Mouse (Mus musculus): ENCODE data around the gene Hspa1l. TPM values are rescaled to one million over a fixed set of nuclear protein-coding genes. Genes with fewer than 3 reads are reported as not detected.
"Not testable (repeated sequence)": the region's sequence is repeated elsewhere in the genome, so short reads cannot be mapped to it uniquely, and the experiment has no call there.

Gene Hspa1l
- polyA plus RNA-seq, 1 experiment from 2014 or later, result 0.25 TPM

DNA sequence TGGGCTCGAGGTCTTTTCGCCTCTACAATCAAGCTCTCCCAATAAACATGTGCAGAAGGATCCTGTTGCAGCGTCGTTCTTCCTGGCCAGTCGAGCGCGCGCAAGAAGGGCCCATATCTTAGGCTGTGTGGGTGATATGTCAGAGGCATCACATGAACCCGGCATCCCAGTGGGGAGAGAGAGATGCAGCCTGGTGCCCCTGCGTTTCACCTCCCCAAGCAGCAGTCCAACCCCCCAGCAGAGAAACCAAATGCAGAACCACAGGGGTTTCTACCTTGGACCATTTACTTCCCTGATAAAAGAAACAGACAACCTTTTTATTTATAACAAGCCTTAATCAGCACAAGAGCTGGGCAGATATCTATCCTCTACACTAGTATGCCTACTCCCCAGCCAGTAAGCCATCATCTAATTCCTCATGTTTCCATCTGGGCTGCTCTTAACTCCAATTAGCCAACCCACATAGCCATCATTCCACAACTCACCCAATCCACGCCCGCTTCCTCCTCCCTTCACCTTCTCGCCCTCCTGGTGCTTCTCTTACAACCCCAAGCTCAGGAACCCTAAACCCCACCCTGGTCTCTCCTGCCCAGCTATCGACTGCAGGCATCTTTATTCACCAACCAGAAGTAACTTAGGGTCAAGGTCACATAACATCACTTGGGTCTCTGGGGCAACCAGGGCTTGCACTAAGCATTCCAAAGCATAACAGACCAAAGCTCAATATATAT, 24.1 kb downstream of the Hspa1l start:
- peaks cover 8% of the 10 kb centered on the region; the same call in 1 of the 2 replicates for H3K4me1 ChIP-seq (replicated peaks; ENCODE audit: control insufficient read depth, insufficient read depth, low read length)
- H3K9me3 ChIP-seq (ENCODE audit: control insufficient read depth), result no peaks in the 10 kb centered on the region
- no peaks in the 10 kb centered on the region; the same call in 1 of the 2 replicates for H3K36me3 ChIP-seq (ENCODE audit: control insufficient read depth, insufficient read depth)
- H3K27ac ChIP-seq (ENCODE audit: low read depth, low read length), result no peak overlapping the region
- peak overlapping the region; percentile 24; the same call in 1 of the 2 replicates for H3K4me2 ChIP-seq (replicated peaks; ENCODE audit: low read depth)
- ATAC-seq, result no peak
- H3K4me3 ChIP-seq (ENCODE audit: low read depth, low read length), result no peak overlapping the region
- 83% methylated on average over 12 of the region's 14 CpGs for WGBS
- H3K27me3 ChIP-seq (replicated peaks; ENCODE audit: control insufficient read depth, insufficient read depth, low read length), result no peaks in the 10 kb centered on the region
- TF ChIP-seq CTCF (IDR thresholded peaks at IDR 0.05; ENCODE audit: low read depth), result no peak
- H3K9ac ChIP-seq (ENCODE audit: low read depth, low read length), result no peak overlapping the region

DNA sequence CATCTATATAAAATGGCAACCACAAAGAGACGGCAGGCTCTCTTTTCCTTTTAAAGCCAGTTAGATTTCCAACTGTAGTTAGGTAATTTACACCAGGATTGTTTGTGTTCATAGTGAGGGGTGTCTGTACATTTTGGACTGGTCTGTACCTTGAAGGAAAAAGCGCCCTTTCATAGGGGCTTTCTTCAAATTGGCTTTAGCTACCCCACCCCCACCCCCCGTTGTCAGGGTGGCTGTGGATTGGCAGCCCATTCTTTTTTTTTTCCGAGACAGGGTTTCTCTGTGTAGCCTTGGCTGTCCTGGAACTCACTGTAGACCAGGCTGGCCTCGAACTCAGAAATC, 24.6 kb downstream of the Hspa1l start:
- no peak for TF ChIP-seq CTCF (IDR thresholded peaks at IDR 0.05; ENCODE audit: low read depth)
- 81% methylated on average over 5 of the region's 5 CpGs for WGBS
- Histone ChIP-seq H3K4me3 (ENCODE audit: low read depth, low read length) (no peak overlapping the region), H3K36me3 (ENCODE audit: control insufficient read depth, insufficient read depth) (no peaks in the 10 kb centered on the region; the same call in 1 of the 2 replicates), H3K27me3 (replicated peaks; ENCODE audit: control insufficient read depth, insufficient read depth, low read length) (no peaks in the 10 kb centered on the region), H3K4me2 (replicated peaks; ENCODE audit: low read depth) (peak overlapping the region; percentile 24; the same call in 1 of the 2 replicates), H3K4me1 (replicated peaks; ENCODE audit: control insufficient read depth, insufficient read depth, low read length) (peaks cover 8% of the 10 kb centered on the region; the same call in 1 of the 2 replicates), H3K9me3 (ENCODE audit: control insufficient read depth) (no peaks in the 10 kb centered on the region), H3K27ac (ENCODE audit: low read depth, low read length) (no peak overlapping the region), H3K9ac (ENCODE audit: low read depth, low read length) (no peak overlapping the region)
- no peak for ATAC-seq

DNA sequence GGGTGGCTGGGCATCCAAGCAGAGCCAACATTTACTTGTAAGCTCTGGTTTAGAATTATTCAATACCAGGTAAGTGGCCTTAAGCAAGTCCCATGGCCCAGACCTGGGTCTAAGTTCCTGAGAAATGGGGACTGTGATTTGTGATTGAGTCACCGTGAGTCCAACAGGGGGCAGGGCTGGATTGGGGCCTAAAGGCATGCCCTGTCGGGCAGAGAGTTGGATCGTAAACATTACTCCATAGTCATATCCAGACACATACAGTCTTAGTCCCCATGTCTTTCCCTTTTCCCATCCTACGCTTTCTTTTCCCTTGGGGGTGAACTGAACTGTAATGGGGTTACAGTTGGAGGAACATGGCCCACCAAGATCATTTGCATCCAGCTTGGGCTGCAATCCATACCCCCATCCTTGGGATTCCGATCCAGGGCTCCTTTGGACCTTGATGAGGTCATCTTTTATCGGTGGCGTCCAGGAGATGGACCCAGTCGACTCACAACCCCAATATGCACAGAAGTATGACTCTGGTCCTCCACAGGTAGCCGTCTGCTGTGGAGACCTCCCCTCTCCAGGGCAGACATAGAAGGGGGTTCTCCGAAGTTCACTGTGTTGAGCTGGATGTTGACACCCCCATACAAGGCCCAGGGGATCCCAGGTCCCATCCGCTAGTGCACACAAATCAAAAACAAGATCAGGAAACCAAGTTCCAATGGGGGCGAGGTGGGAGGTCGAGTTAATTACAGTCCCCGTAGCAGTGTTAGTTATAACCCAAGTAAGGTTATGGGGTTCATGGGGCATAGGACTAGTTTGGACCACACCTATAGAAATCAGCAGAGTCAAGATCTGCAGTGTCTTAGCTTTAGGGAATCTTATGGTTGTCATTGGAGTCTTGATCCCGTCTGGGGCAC, 26.3 kb downstream of the Hspa1l start:
- no peak for ATAC-seq
- no peaks in the 10 kb centered on the region for H3K36me3 ChIP-seq (ENCODE audit: control insufficient read depth, insufficient read depth)
- H3K4me2 ChIP-seq (replicated peaks; ENCODE audit: low read depth), result peak overlapping the region; percentile 96
- no peaks in the 10 kb centered on the region for H3K9me3 ChIP-seq (ENCODE audit: control insufficient read depth)
- H3K4me1 ChIP-seq (replicated peaks; ENCODE audit: control insufficient read depth, insufficient read depth, low read length), result peaks cover 8% of the 10 kb centered on the region; the same call in 1 of the 2 replicates
- H3K4me3 ChIP-seq (ENCODE audit: low read depth, low read length), result peak overlapping the region; percentile 68; the same call in 1 of the 2 replicates
- H3K27me3 ChIP-seq (replicated peaks; ENCODE audit: control insufficient read depth, insufficient read depth, low read length), result no peaks in the 10 kb centered on the region
- 80% methylated on average over 15 of the region's 15 CpGs for WGBS
- TF ChIP-seq CTCF (IDR thresholded peaks at IDR 0.05; ENCODE audit: low read depth), result peak; percentile 32; the same call in 1 of the 2 replicates
- H3K9ac ChIP-seq (ENCODE audit: low read depth, low read length), result 0 out of 2 replicates have a peak overlapping the region, but pooled peaks have one; percentile 22
- no peak overlapping the region; the same call in 1 of the 2 replicates for H3K27ac ChIP-seq (ENCODE audit: low read depth, low read length)

DNA sequence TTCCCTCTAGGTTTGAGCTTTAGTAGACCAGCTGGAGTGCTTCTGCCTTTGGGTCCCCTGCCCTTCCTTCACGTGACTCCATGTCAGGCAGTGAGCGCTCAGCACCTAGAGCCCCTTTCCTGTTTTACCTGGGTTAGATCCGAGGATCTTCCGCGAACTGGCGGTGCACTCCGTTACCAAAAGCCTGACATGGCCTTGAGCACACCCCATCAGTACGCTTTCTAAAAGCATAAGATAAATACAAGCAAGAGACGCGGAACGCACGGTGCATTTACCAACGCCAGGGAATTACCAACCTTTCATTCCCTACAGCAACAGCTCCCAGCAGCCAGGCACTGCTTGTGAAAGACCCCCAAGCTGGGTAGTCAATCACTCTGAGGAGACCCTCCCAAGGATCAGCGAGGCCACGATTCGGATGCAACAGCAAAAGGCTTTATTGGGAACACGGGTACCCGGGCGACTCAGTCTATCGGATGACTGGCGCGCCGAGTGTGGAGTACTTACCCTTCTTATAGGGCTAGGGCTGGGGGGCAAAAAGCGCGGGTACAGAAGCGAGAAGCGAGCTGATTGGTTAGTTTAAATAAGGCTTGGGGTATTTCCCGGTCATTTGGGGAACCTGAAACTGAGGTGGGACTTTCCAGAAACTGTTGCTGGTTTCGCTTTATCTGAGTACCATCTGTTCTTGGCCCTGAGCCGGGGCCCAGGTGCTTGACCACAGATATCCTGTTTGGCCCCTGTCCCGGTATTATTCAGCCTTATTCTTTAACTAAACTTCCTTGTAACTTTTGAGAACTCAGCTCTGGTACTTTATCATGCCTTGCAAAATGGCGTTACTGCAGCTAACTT, 27.6 kb downstream of the Hspa1l start:
- H3K4me1 ChIP-seq (replicated peaks; ENCODE audit: control insufficient read depth, insufficient read depth, low read length); H3K9me3 ChIP-seq (ENCODE audit: control insufficient read depth); ATAC-seq; H3K27me3 ChIP-seq (replicated peaks; ENCODE audit: control insufficient read depth, insufficient read depth, low read length): not testable (repeated sequence)
- H3K9ac ChIP-seq (ENCODE audit: low read depth, low read length), result peak overlapping the region; percentile 76
- H3K36me3 ChIP-seq (ENCODE audit: control insufficient read depth, insufficient read depth), result peaks cover 11% of the 10 kb centered on the region
- H3K27ac ChIP-seq (ENCODE audit: low read depth, low read length), result peak overlapping the region; percentile 93
- peak overlapping the region; percentile 68 for H3K4me3 ChIP-seq (ENCODE audit: low read depth, low read length)
- peak overlapping the region; percentile 96 for H3K4me2 ChIP-seq (replicated peaks; ENCODE audit: low read depth)
- WGBS, result 9% methylated on average over 29 of the region's 32 CpGs

DNA sequence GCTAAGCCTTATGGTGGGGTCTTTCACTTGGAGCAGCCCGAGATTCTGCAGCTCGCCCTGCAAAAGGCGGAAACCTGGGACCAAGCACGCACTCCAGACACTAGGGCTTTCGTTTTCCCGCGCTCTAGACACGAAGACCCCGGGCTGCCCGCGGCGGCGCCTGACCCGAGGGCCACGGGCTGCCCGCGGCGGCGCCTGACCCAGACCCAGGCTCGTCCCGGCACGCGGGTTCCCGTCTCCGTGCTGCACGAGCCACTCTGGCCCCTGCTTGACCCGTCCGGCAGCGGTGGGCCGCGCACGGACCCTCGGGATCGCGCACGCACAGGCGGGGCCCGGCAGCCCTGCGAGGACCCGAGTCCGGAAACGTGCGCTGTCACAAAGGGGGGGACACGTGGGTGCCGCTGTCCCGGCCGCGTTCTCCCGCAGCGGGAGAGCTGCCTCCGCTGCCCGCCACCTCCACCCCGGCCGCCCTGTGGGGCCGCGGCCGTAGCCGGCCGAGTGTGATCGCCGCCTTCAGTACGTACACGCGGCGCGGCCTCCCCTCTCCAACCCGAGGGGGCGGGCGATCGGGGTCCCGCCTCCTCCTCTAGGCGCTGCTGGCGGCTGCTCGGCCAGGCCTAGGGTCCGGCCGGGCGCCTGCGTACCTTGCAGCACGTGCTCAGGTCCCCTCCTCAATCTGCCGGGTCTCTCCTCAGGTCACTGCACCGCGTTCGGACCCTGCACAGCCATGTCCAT, 28.4 kb downstream of the Hspa1l start, which contains the start of gene Vars:
TSS of gene Vars (plus strand) at position 271 of the 735 bp plus-strand sequence.
- peak; percentile 80 for ATAC-seq
- peak within 1 kb of the TSS; percentile 93 for H3K27ac ChIP-seq (ENCODE audit: low read depth, low read length)
- no peaks in the 10 kb centered on the region for H3K9me3 ChIP-seq (ENCODE audit: control insufficient read depth)
- peak; percentile 1; the same call in 1 of the 2 replicates for TF ChIP-seq CTCF (IDR thresholded peaks at IDR 0.05; ENCODE audit: low read depth)
- peak within 1 kb of the TSS; percentile 96 for H3K4me2 ChIP-seq (replicated peaks; ENCODE audit: low read depth)
- WGBS, result under 1% methylated on average over 67 of the region's 83 CpGs
- H3K27me3 ChIP-seq (replicated peaks; ENCODE audit: control insufficient read depth, insufficient read depth, low read length), result no peaks in the 10 kb centered on the region
- peaks cover 19% of the 10 kb centered on the region for H3K36me3 ChIP-seq (ENCODE audit: control insufficient read depth, insufficient read depth)
- H3K4me3 ChIP-seq (ENCODE audit: low read depth, low read length), result peak within 1 kb of the TSS; percentile 68
- peak within 1 kb of the TSS; percentile 76 for H3K9ac ChIP-seq (ENCODE audit: low read depth, low read length)
- H3K4me1 ChIP-seq (replicated peaks; ENCODE audit: control insufficient read depth, insufficient read depth, low read length), result peaks cover 8% of the 10 kb centered on the region; the same call in 1 of the 2 replicates
